Mouse (Mus musculus) C2C12 (cell line): Measurements from ENCODE around the gene Tnnt3.

Experiments
- CTCF ChIP-seq: IDR thresholded peaks from one replicate; pipeline ENCODE4 v1.5.1; 2011; ENCODE audit not compliant: control insufficient read depth, insufficient read depth, insufficient read length
- MAX ChIP-seq: IDR thresholded peaks from one replicate; pipeline ENCODE4 v1.6.1; 2011; ENCODE audit warnings: mild to moderate bottlenecking, control low read depth
- USF1 ChIP-seq: IDR thresholded peaks from one replicate; pipeline ENCODE4 v1.6.1; 2011; ENCODE audit warnings: low read depth, mild to moderate bottlenecking, control low read depth, moderate library complexity

DNA sequence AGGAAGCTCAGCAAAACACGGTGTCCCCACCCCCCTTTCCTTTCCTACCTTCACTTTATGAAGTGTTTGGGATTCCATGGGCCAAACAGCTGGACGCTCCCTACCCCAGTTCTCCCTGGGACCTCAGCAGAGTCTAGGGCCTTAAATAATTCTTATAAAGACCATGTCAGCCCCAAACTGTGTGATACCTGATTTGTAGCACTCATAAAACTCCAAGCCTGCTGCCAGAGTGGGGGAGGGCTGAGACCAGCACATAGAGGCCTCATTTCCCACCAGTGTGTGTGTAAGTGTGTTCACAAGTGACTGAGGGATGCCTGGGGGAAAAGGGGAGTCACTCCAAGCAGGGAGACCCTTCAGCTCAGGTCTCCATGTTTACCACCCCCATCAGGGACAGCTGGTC, 49.2 kb downstream of the Tnnt3 start:
- TF ChIP-seq USF1 (no peak), CTCF (no peak), MAX (no peak)
